In genomic region chr11:121597254-121597653, GRCm38 (mm10) we compare ENCODE assay signal across 22 mouse cellular contexts.
A peak's percentile ranks its signal among the peaks of the same experiment; 100 is the strongest.
DNase-seq lines count a peak whose midpoint lies in the region; ATAC-seq and TF ChIP-seq lines count a peak whose summit lies in the region.
"Had no signal": no experiment of that assay in that cellular context is flagged by ENCODE, and none has a peak within 500 bp of the region (broad histone marks: within the 10 kb centered on the region; RNA-seq: fewer than 3 reads in every experiment).

No protein-coding gene starts in this region.

- no peak overlapping the region for H3K9ac ChIP-seq in heart, embryonic 11.5 days (ENCODE audit: low read depth, low read length)
- H3K9ac ChIP-seq in midbrain, embryonic 13.5 days (replicated peaks): no peak overlapping the region
- H3K9ac ChIP-seq: embryonic facial prominence, embryonic 12.5 days; forebrain, embryonic 12.5 days; forebrain, embryonic 15.5 days; forebrain, postnatal 0 days had no signal

- H3K4me1 ChIP-seq in heart, embryonic 11.5 days (ENCODE audit: control insufficient read depth, insufficient read depth, low read length): no peaks in the 10 kb centered on the region
- H3K4me1 ChIP-seq in midbrain, embryonic 13.5 days (replicated peaks): no peaks in the 10 kb centered on the region
- H3K4me1 ChIP-seq: embryonic facial prominence, embryonic 10.5 days; embryonic facial prominence, embryonic 12.5 days; forebrain, embryonic 12.5 days; forebrain, embryonic 15.5 days had no signal

- POLR2A ChIA-PET in Patski (lab: Charles Lee): no interaction called here

- H3K79me2 ChIP-seq in C2C12 (ENCODE audit: control insufficient read depth, insufficient read depth): no peaks in the 10 kb centered on the region

- DNase-seq in heart, adult 11 months: peak; percentile 64
- DNase-seq in Patski (ENCODE audit: low read depth, low spot score): peak; percentile 55
- DNase-seq in ovary, postnatal 10 days (ENCODE audit: low spot score): no peak
- DNase-seq in lung, postnatal 14 days: no peak
- DNase-seq: adrenal gland, adult 8-10 months; adrenal gland, postnatal 14 days; adrenal gland, postnatal 36 days; B cell, adult 2 months; cerebellum, adult 11-12 months; cerebellum, adult 2 months; cerebellum, adult 9-10 months; cerebellum, postnatal 10 days; cerebellum, postnatal 25 days; forebrain, postnatal 0 days had no signal

- CTCF ChIA-PET in Patski (lab: Charles Lee): interaction anchor here (1.2 kb wide), 1 partner anchor 10 kb away, joined by 3 read pairs; no protein-coding TSS in a partner anchor

- WGBS in heart, embryonic 11.5 days (ENCODE audit: insufficient replicate concordance): 91% methylated on average over 6 of the region's 6 CpGs
- 87% methylated on average over 6 of the region's 6 CpGs for WGBS in midbrain, embryonic 13.5 days

- H3K36me3 ChIP-seq in heart, embryonic 11.5 days (ENCODE audit: control insufficient read depth, insufficient read depth, low read length): 0 out of 2 replicates have a peak, but pooled peaks cover 4% of the 10 kb centered on the region
- H3K36me3 ChIP-seq in C2C12 (ENCODE audit: control insufficient read depth, insufficient read depth): peaks cover 71% of the 10 kb centered on the region
- H3K36me3 ChIP-seq in midbrain, embryonic 13.5 days: peaks cover 70% of the 10 kb centered on the region

- no peak for ATAC-seq in heart, embryonic 11.5 days (replicated peaks; ENCODE audit: insufficient number of reproducible peaks, low FRiP score, low TSS enrichment)
- ATAC-seq in Patski: peak; percentile 91
- no peak for ATAC-seq in midbrain, embryonic 13.5 days
- ATAC-seq: activated CD4-positive, CD25-positive, alpha-beta regulatory T cell, adult 4 months; forebrain, embryonic 15.5 days; forebrain, postnatal 0 days had no signal

- no peak overlapping the region for H3K27ac ChIP-seq in heart, embryonic 11.5 days (ENCODE audit: low read depth, low read length)
- H3K27ac ChIP-seq in midbrain, embryonic 13.5 days: no peak overlapping the region
- H3K27ac ChIP-seq: embryonic facial prominence, embryonic 10.5 days; embryonic facial prominence, embryonic 12.5 days; forebrain, embryonic 12.5 days; forebrain, embryonic 15.5 days had no signal

- H3ac ChIP-seq in C2C12 (ENCODE audit: control insufficient read depth, insufficient read length, low read depth): no peak overlapping the region

- in situ Hi-C loops in Patski (cut with MboI; ENCODE audit: low pct_unique_long_range_greater_than_20kb): no loop called here

- H3K9me3 ChIP-seq in heart, embryonic 11.5 days (replicated peaks; ENCODE audit: control insufficient read depth, low read length): no peaks in the 10 kb centered on the region
- no peaks in the 10 kb centered on the region for H3K9me3 ChIP-seq in midbrain, embryonic 13.5 days
- H3K9me3 ChIP-seq: embryonic facial prominence, embryonic 10.5 days; embryonic facial prominence, embryonic 12.5 days; forebrain, embryonic 12.5 days; forebrain, embryonic 15.5 days had no signal

- H3K4me3 ChIP-seq in heart, embryonic 11.5 days (ENCODE audit: low read depth, low read length): no peak overlapping the region
- H3K4me3 ChIP-seq in C2C12 (ENCODE audit: insufficient read depth, poor library complexity, severe bottlenecking): no peak overlapping the region
- H3K4me3 ChIP-seq in midbrain, embryonic 13.5 days (replicated peaks): no peak overlapping the region
- H3K4me3 ChIP-seq: embryonic facial prominence, embryonic 10.5 days; embryonic facial prominence, embryonic 12.5 days; forebrain, embryonic 12.5 days; forebrain, embryonic 15.5 days had no signal

- H3K27me3 ChIP-seq in heart, embryonic 11.5 days (ENCODE audit: control insufficient read depth, insufficient read depth, low read length): no peaks in the 10 kb centered on the region
- H3K27me3 ChIP-seq in C2C12 (ENCODE audit: control insufficient read depth, insufficient read depth, insufficient read length) (no peaks in the 10 kb centered on the region), Patski (no peaks in the 10 kb centered on the region)
- H3K27me3 ChIP-seq in midbrain, embryonic 13.5 days: no peaks in the 10 kb centered on the region
- H3K27me3 ChIP-seq: embryonic facial prominence, embryonic 12.5 days; forebrain, embryonic 12.5 days; forebrain, embryonic 15.5 days had no signal

- no peaks in the 10 kb centered on the region for H3K79me3 ChIP-seq in C2C12 (ENCODE audit: low read depth)

- no peak for TF ChIP-seq CTCF in C2C12 (IDR thresholded peaks at IDR 0.05; ENCODE audit: control insufficient read depth, insufficient read depth, insufficient read length)
- TF ChIP-seq CTCF in Patski (IDR thresholded peaks at IDR 0.05): no peak

- H3K4me2 ChIP-seq in heart, embryonic 11.5 days: no peak overlapping the region
- no peak overlapping the region for H3K4me2 ChIP-seq in midbrain, embryonic 13.5 days (replicated peaks)
- H3K4me2 ChIP-seq: embryonic facial prominence, embryonic 12.5 days; forebrain, embryonic 12.5 days; forebrain, embryonic 15.5 days had no signal

TF ChIP-seq in C2C12, 6 proteins besides CTCF, POLR2A, EP300 and RAD21:
- TF ChIP-seq USF1 (IDR thresholded peaks at IDR 0.05; ENCODE audit: low read depth) (no peak), MYOD1 (IDR thresholded peaks at IDR 0.05; ENCODE audit: control insufficient read depth, insufficient read length, low read depth) (peak; percentile 83), MAX (IDR thresholded peaks at IDR 0.05) (peak; percentile 29), FOSL1 (IDR thresholded peaks at IDR 0.05; ENCODE audit: insufficient read depth, low read length, poor library complexity, severe bottlenecking) (no peak)

Comparison
In these comparisons a context has a peak if more than half of its experiments do, and no peak if none do; other contexts are left out.
1. DNase-seq: peak in heart, adult 11 months (single experiment) and Patski (single experiment); none in ovary, postnatal 10 days (single experiment) and lung, postnatal 14 days (single experiment).